Mouse (Mus musculus) liver, postnatal 0 days (tissue): Measurements from ENCODE around the gene Phactr3. TPM values are rescaled to one million over a fixed set of nuclear protein-coding genes. Genes with fewer than 3 reads are reported as not detected.

Source experiments
- ATAC-seq: fragments of 200-750 bp; cut with Nextera tagmentation; 2 replicates; pipeline ENCODE4 v1.8.0; 2017; ENCODE audit warnings: mild to moderate bottlenecking, moderate library complexity
- DNase-seq: peaks from one replicate; pipeline ENCODE4 v3.0.0-alpha.2; 2016
- H3K27ac ChIP-seq: fragments of 300-500 bp; sonication (generic); 2 replicates; pipeline ENCODE4 v1.5.1; 2014; ENCODE audit warnings: antibody characterized with exemption, moderate library complexity, mild to moderate bottlenecking, low read depth
- H3K27me3 ChIP-seq: fragments of 300-500 bp; sonication (generic); 2 replicates; pipeline ENCODE4 v1.6.1; 2014; ENCODE audit warnings: low read length, control low read depth, mixed read lengths; ENCODE audit not compliant: insufficient read depth
- H3K36me3 ChIP-seq: fragments of 300-500 bp; sonication (generic); replicated peaks from 2 replicates; pipeline ENCODE4 v1.6.1; 2014; ENCODE audit warnings: mild to moderate bottlenecking, control low read depth, low read length, moderate library complexity, mixed read lengths; ENCODE audit not compliant: insufficient read depth
- H3K4me1 ChIP-seq: fragments of 300-500 bp; sonication (generic); 2 replicates; pipeline ENCODE4 v1.6.1; 2014; ENCODE audit warnings: antibody characterized with exemption, mild to moderate bottlenecking, control low read depth; ENCODE audit not compliant: insufficient read depth
- H3K4me2 ChIP-seq: fragments of 300-500 bp; sonication (generic); 2 replicates; pipeline ENCODE4 v1.6.1; 2014; ENCODE audit warnings: low read depth, mild to moderate bottlenecking, low read length, moderate library complexity, mixed read lengths
- H3K4me3 ChIP-seq: fragments of 300-500 bp; sonication (generic); 2 replicates; pipeline ENCODE4 v1.5.1; 2014; ENCODE audit warnings: low read depth, low read length
- H3K9ac ChIP-seq: fragments of 300-500 bp; sonication (generic); replicated peaks from 2 replicates; pipeline ENCODE4 v1.6.1; 2014; ENCODE audit warnings: mild to moderate bottlenecking, moderate library complexity
- H3K9me3 ChIP-seq: fragments of 300-500 bp; sonication (generic); 2 replicates; pipeline ENCODE4 v1.6.1; 2016; ENCODE audit warnings: mild to moderate bottlenecking, control low read depth, low read length, mixed read lengths
- CTCF ChIP-seq: sonication (generic); IDR thresholded peaks from 2 replicates; pipeline ENCODE4 v1.5.1; 2016; ENCODE audit warnings: antibody characterized with exemption, low read depth
- EP300 ChIP-seq: IDR thresholded peaks from 2 replicates; pipeline ENCODE4 v1.6.1; 2016; ENCODE audit warnings: antibody characterized with exemption, low read depth, mild to moderate bottlenecking
- WGBS: fragments of 180-500 bp; shearing (Covaris S2); extraction: QIAGEN DNeasy Blood & Tissue Kit; methylation state at CpG from one replicate; pipeline ENCODE4 v1.1.7; 2014; ENCODE audit not compliant: insufficient replicate concordance; 5-methylcytosine and 5-hydroxymethylcytosine counted together
- polyA plus RNA-seq: library from polyadenylated mRNA; unstranded; fragments of >200 nt; fragmentation: Nextera tagmentation; extraction: Ambion mirVana; gene quantifications from 2 replicates; pipeline ENCODE4 v1.2.1, GENCODE M21; 2015

Gene Phactr3
- polyA plus RNA-seq, 1 experiment from 2014 or later = not detected

DNA sequence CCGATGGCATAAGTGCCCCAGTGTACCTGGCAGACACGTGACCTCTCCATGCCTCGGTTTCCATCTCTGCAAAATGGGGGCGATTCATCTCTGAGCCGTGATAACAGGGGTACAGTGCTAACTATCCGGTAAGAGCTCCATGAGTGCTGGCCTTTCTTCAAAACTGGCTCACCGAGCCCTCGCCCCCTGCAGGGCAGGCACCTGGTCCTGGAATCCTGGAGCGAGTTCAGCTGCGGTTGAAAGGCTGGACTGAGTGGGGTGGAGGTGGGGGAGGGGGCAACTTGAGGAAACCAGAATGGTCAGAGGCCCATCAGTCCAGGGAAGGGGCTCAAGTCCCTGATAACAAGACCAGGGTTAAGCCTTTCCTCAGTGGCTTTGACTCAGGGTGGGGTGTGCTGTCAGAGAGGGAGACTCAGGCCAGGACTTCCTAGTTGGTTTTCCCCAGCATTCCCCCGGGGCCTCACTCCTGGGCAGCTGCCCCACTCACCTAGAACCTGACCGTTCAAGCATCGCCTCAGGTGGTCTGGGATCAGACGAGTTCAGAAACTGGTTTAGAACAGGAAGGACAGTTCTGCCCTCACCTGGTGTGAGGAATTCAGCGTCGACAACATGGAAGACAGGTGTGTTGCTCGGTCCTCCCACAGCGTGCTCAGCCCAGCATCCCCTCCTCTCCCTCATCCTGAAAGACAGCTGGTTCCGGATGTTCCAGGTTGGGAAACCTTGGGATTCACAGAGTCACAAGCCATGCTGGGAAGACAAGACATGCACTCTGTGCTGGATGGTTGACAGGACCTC, 983 bp downstream of the Phactr3 start:
- 18% methylated on average over 19 of the region's 19 CpGs for WGBS
- H3K4me2 ChIP-seq = no peak overlapping the region
- no peak overlapping the region for H3K4me3 ChIP-seq
- H3K9me3 ChIP-seq = no peaks in the 10 kb centered on the region
- no peak overlapping the region for H3K27ac ChIP-seq
- ATAC-seq = no peak
- peaks cover 20% of the 10 kb centered on the region for H3K27me3 ChIP-seq
- H3K9ac ChIP-seq = no peak overlapping the region
- 0 out of 2 replicates have a peak, but pooled peaks cover 4% of the 10 kb centered on the region for H3K4me1 ChIP-seq
- no peaks in the 10 kb centered on the region for H3K36me3 ChIP-seq
- no peak for TF ChIP-seq EP300
- no peak for TF ChIP-seq CTCF
- no peak for DNase-seq

DNA sequence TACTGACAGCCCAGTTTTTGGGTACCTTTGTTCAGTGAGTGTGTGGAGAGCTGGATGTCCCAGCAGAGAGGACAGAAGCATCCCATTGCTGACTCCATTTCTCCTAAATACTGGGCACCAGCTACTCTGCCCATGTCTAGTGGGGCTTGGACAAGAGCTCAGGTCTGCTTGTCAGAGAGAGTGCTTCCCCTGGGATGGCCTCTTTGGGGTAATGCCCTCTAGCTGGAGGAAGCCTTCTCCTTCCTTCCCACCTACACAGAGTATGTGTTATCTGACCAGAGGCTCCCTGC, 1.5 kb downstream of the Phactr3 start:
- DNase-seq = no peak
- Histone ChIP-seq H3K36me3 (no peaks in the 10 kb centered on the region), H3K4me3 (no peak overlapping the region), H3K4me2 (no peak overlapping the region), H3K27ac (no peak overlapping the region), H3K27me3 (peaks cover 20% of the 10 kb centered on the region), H3K4me1 (0 out of 2 replicates have a peak, but pooled peaks cover 4% of the 10 kb centered on the region), H3K9me3 (no peaks in the 10 kb centered on the region), H3K9ac (no peak overlapping the region)
- TF ChIP-seq CTCF (no peak), EP300 (no peak)
- no peak for ATAC-seq

GRCm38 (mm10) chr2:178120651-178121374, 2.0 kb downstream of the Phactr3 start:
- Histone ChIP-seq H3K9ac (no peak overlapping the region), H3K36me3 (no peaks in the 10 kb centered on the region), H3K9me3 (no peaks in the 10 kb centered on the region), H3K4me1 (0 out of 2 replicates have a peak, but pooled peaks cover 4% of the 10 kb centered on the region), H3K4me2 (no peak overlapping the region), H3K4me3 (no peak overlapping the region), H3K27ac (no peak overlapping the region), H3K27me3 (peaks cover 20% of the 10 kb centered on the region)
- no peak for DNase-seq
- no peak for ATAC-seq
- TF ChIP-seq CTCF (no peak), EP300 (no peak)
- WGBS = 79% methylated on average over 8 of the region's 8 CpGs

GRCm38 (mm10) chr2:178121375-178121688, 2.6 kb downstream of the Phactr3 start:
- Histone ChIP-seq H3K9me3 (no peaks in the 10 kb centered on the region), H3K4me3 (no peak overlapping the region), H3K9ac (no peak overlapping the region), H3K4me2 (no peak overlapping the region), H3K27ac (no peak overlapping the region), H3K4me1 (0 out of 2 replicates have a peak, but pooled peaks cover 4% of the 10 kb centered on the region), H3K27me3 (peaks cover 20% of the 10 kb centered on the region), H3K36me3 (no peaks in the 10 kb centered on the region)
- TF ChIP-seq EP300 (no peak), CTCF (no peak)
- ATAC-seq (no peak), DNase-seq (peak; percentile 6)
- 55% methylated on average over 2 of the region's 2 CpGs for WGBS

DNA sequence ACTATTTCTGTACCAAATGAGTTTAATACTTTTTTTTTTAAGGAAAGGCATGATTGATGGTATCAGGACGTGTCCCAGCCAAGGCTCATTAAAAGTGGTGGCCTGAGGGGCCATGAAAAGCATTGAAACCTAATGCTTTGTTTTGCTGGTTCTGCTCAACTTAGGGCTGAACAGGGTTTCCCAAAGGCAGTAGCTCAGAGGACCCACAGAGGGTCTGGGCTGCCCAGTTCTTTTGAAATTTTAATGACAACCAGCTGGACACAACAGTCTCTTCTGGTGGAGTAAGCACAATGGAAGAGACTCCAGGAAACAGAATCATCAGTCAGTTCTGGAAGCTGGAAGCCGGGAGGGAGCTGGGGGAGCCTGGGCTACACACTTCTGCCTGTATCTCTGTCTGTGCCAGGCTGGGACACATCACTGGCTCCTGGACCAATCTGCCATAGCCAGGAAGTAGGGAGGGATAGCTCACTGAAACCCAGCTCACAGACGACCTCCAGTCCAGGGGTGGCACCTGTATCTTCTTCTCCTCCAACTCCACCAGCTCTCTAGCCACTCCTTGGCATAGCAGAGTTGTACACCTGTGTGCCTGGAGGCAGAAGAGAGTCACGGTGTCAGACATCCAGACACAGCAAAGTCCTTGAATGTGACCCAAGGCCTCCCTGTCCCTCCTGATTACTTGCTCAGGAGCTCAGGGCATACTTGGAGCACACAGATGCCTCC, 3.3 kb downstream of the Phactr3 start:
- ATAC-seq = no peak
- peak; percentile 7 for DNase-seq
- Histone ChIP-seq H3K36me3 (no peaks in the 10 kb centered on the region), H3K4me1 (0 out of 2 replicates have a peak, but pooled peaks cover 4% of the 10 kb centered on the region), H3K27ac (no peak overlapping the region), H3K9me3 (no peaks in the 10 kb centered on the region), H3K9ac (no peak overlapping the region), H3K4me2 (no peak overlapping the region), H3K27me3 (peaks cover 20% of the 10 kb centered on the region), H3K4me3 (no peak overlapping the region)
- TF ChIP-seq CTCF = no peak
- no peak for TF ChIP-seq EP300
- WGBS = 44% methylated on average over 4 of the region's 4 CpGs

DNA sequence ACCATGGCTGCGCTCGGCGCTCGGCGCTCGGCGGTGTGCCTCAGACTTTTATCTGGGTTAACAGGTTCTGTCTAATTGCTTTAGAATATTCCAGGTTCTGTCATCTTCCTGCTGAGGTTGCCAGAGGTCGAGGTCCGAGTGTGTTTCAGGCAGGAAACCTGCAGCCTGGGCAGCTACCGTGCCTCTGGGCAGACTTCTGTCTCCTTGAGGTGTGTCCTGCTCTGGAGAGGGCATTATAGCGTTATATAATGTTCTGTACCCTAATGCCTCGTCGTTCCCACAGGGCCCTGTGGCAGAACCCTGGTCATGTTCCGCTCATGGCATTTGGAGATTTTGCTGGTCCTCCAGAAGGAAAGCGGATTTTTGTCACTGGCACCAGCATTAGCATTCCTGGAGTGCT, 4.7 kb downstream of the Phactr3 start:
- H3K4me3 ChIP-seq = no peak overlapping the region
- no peaks in the 10 kb centered on the region for H3K36me3 ChIP-seq
- TF ChIP-seq CTCF (no peak), EP300 (no peak)
- DNase-seq (peak; percentile 10), ATAC-seq (no peak)
- 0 out of 2 replicates have a peak, but pooled peaks cover 4% of the 10 kb centered on the region for H3K4me1 ChIP-seq
- no peaks in the 10 kb centered on the region for H3K9me3 ChIP-seq
- no peak overlapping the region for H3K27ac ChIP-seq
- H3K4me2 ChIP-seq = no peak overlapping the region
- no peak overlapping the region for H3K9ac ChIP-seq
- WGBS = 70% methylated on average over 15 of the region's 15 CpGs
- H3K27me3 ChIP-seq = peaks cover 15% of the 10 kb centered on the region
